Mouse (Mus musculus) CH12.LX (cell line): ENCODE data around the gene Cacnb4.

ENCODE experiments used
- CHD1 ChIP-seq: IDR thresholded peaks from 2 replicates; pipeline ENCODE4 v1.6.1; 2012; ENCODE audit warnings: low read depth, low read length, improper control_type of control experiment, inconsistent platforms
- CTCF ChIP-seq, 2 experiments: IDR thresholded peaks in 1 of 2; conservative IDR thresholded peaks in 1 of 2; 2 replicates each; pipeline ENCODE4 v1.5.1; 2011 to 2012; ENCODE audit warnings: low read depth in 2 of 2, low read length in 2 of 2, improper control_type of control experiment in 1 of 2, inconsistent platforms in 1 of 2, mild to moderate bottlenecking in 1 of 2, moderate library complexity in 1 of 2
- E2F4 ChIP-seq: IDR thresholded peaks from 2 replicates; pipeline ENCODE4 v1.6.1; 2011; ENCODE audit warnings: low read depth, low read length, improper control_type of control experiment; ENCODE audit not compliant: insufficient replicate concordance
- EP300 ChIP-seq: IDR thresholded peaks from 2 replicates; pipeline ENCODE4 v1.6.1; 2011; ENCODE audit warnings: low read length, improper control_type of control experiment
- ETS1 ChIP-seq: conservative IDR thresholded peaks from 2 replicates; pipeline ENCODE4 v1.6.1; 2012; ENCODE audit warnings: low read depth, mild to moderate bottlenecking, inconsistent platforms, low read length, improper control_type of control experiment, moderate library complexity
- JUND ChIP-seq: conservative IDR thresholded peaks from 2 replicates; pipeline ENCODE4 v1.6.1; 2011; ENCODE audit warnings: low read depth, low read length, improper control_type of control experiment
- MYC ChIP-seq: IDR thresholded peaks from 2 replicates; pipeline ENCODE4 v1.6.1; 2011; ENCODE audit warnings: low read depth, mild to moderate bottlenecking, improper control_type of control experiment, low read length
- POLR2A ChIP-seq: IDR thresholded peaks from 2 replicates; pipeline ENCODE4 v1.6.1; 2011; ENCODE audit warnings: low read depth, mild to moderate bottlenecking, improper control_type of control experiment, low read length
- RCOR1 ChIP-seq: conservative IDR thresholded peaks from 2 replicates; pipeline ENCODE4 v1.6.1; 2012; ENCODE audit warnings: low read depth, mild to moderate bottlenecking, inconsistent platforms, low read length, improper control_type of control experiment
- TBP ChIP-seq: conservative IDR thresholded peaks from 2 replicates; pipeline ENCODE4 v1.6.1; 2011; ENCODE audit warnings: low read depth, low read length, improper control_type of control experiment
- UBTF ChIP-seq: IDR thresholded peaks from 2 replicates; pipeline ENCODE4 v1.6.1; 2012; ENCODE audit warnings: low read depth, mild to moderate bottlenecking, inconsistent platforms, low read length, improper control_type of control experiment, moderate library complexity
- USF1 ChIP-seq: IDR thresholded peaks from 2 replicates; pipeline ENCODE4 v1.6.1; 2014; ENCODE audit warnings: low read depth, mild to moderate bottlenecking, inconsistent platforms, low read length, improper control_type of control experiment
- USF2 ChIP-seq: conservative IDR thresholded peaks from 2 replicates; pipeline ENCODE4 v1.6.1; 2011; ENCODE audit warnings: low read depth, low read length, improper control_type of control experiment

DNA sequence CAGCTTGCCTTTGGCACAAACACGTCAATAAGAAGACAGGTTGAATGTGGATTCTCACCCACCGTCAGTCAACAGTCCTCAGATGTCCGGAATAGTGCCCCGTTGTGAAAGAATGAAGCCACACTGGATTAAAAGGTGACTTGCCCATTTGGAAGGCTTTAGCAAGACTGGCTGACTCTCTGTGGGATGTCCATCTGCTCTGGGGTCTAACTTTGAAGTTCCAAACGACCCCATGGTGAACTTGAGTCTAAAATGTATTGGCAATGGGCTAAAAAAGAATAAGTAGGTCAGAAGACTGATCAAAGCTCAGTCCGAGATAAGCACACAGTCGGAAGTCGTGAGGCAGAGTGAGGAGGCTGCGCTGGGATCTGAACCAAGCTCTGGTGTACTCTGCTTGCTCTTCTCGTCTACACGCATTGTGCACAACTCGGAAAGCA, 177.5 kb downstream of the Cacnb4 start:
- TF ChIP-seq CTCF (conservative IDR thresholded peaks at IDR 0.05 in 1 of 2, IDR thresholded peaks at IDR 0.05 in 1 of 2; ENCODE audit: low read depth in 2 of 2, low read length in 2 of 2): no peak
- TF ChIP-seq CHD1: no peak
- TF ChIP-seq POLR2A: no peak
- TF ChIP-seq USF1: no peak
- no peak for TF ChIP-seq JUND
- no peak for TF ChIP-seq USF2
- no peak for TF ChIP-seq ETS1
- no peak for TF ChIP-seq RCOR1
- no peak for TF ChIP-seq MYC
- TF ChIP-seq EP300: no peak
- no peak for TF ChIP-seq TBP
- no peak for TF ChIP-seq UBTF
- TF ChIP-seq E2F4: no peak
